Mouse (Mus musculus): Measurements from ENCODE around the gene Actr8. TPM values are rescaled to one million over a fixed set of nuclear protein-coding genes. Genes with fewer than 3 reads are reported as not detected.

The Actr8 gene
- 81.3 and 82.8 TPM in 2 replicates for polyA plus RNA-seq (2014; fragmentation: Nextera tagmentation; extraction: Ambion mirVana)

DNA sequence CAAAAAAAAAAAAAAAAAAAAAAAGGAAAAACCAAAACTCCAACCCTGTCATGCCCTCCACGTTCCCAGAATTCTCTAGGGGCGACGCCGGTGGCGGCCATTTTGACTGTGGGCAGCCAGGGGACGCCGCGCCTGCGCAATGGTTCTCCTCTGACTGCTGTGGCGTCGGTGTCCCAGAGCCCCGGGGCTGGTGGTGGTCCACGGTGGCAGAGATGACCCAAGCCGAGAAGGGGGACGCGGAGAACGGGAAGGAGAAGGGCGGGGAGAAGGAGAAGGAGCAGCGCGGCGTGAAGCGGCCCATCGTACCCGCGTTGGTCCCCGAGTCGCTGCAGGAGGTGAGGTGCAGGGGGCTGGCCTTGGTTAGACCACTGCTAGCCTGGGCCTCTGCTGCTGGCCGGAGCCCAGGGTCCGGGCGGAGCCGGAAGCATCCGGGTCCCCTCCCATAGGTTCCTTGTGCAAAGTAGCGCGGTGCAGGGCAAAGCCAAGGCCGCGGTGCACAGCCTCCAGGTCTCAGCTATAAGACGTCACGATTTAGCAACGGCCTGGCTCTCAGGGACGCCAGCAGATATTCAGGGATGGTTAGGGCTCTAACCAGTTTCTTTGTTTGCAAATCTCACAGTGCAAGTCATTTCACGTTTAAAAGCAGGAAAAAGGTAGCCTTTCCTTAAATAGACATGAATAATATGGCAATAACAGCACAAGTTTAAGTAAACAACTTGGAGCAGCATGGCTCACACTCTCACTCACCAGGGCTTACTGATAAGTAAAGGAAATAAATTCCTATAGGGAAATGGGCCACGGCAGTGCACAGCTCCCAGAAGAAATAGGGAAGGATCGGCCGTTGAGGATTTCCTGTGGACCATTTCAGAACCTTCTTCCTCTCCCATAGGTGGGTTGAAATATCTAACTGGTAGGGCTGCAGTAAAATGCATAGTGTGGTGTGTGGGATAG is at the start of gene Actr8:
Gene Actr8 (plus strand): TSS at position 84 of the 951 bp plus-strand sequence.
- ATAC-seq (ENCODE audit: insufficient read depth, low FRiP score, low TSS enrichment), result peak; percentile 97
- H3K4me1 ChIP-seq (ENCODE audit: control insufficient read depth, insufficient read depth, low read length), result peaks cover 8% of the 10 kb centered on the region
- H3K27ac ChIP-seq (ENCODE audit: low read depth, low read length), result peak within 1 kb of the TSS; percentile 89
- H3K27me3 ChIP-seq (ENCODE audit: control insufficient read depth, insufficient read depth, low read length), result no peaks in the 10 kb centered on the region
- H3K9me3 ChIP-seq (ENCODE audit: control insufficient read depth, low read length), result no peaks in the 10 kb centered on the region; the same call in 1 of the 2 replicates
- H3K36me3 ChIP-seq (ENCODE audit: control insufficient read depth, insufficient read depth, low read length), result peaks cover 14% of the 10 kb centered on the region
- peak; percentile 93 for DNase-seq (ENCODE audit: low spot score)
- H3K9ac ChIP-seq (ENCODE audit: low read length), result peak within 1 kb of the TSS; percentile 94
- peak within 1 kb of the TSS; percentile 75 for H3K4me3 ChIP-seq (ENCODE audit: low read depth, low read length)
- 3% methylated on average over 44 of the region's 44 CpGs for WGBS
- H3K4me2 ChIP-seq (ENCODE audit: low read depth), result peak within 1 kb of the TSS; percentile 87

DNA sequence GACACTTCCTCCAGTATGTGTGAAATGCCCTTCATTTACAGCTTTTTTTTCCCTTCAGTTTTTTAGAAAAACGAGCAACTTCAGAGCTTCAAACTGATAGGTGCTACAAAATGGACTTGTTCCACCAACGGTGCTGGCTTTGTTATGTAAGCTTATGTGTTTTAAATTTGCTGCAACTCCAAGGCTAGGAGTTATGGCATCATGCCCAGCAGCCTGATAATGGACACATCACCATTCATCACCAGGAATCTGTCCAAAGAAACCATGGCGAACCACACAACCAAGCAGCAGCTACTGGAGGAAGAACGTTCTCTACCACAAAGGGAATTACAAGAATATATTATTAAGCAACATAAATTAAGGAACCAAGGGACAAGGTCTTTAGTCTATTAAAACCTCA is 49.2 kb upstream of the Actr8 start:
- Histone ChIP-seq H3K36me3 (ENCODE audit: control insufficient read depth, insufficient read depth, low read length) (no peaks in the 10 kb centered on the region), H3K4me1 (ENCODE audit: control insufficient read depth, insufficient read depth, low read length) (no peaks in the 10 kb centered on the region), H3K9me3 (ENCODE audit: control insufficient read depth, low read length) (no peaks in the 10 kb centered on the region), H3K27ac (ENCODE audit: low read depth, low read length) (no peak overlapping the region), H3K4me2 (ENCODE audit: low read depth) (no peak overlapping the region), H3K4me3 (ENCODE audit: low read depth, low read length) (no peak overlapping the region), H3K27me3 (ENCODE audit: control insufficient read depth, insufficient read depth, low read length) (no peaks in the 10 kb centered on the region), H3K9ac (ENCODE audit: low read length) (no peak overlapping the region)
- no peak for ATAC-seq (ENCODE audit: insufficient read depth, low FRiP score, low TSS enrichment)
- WGBS, result 82% methylated on average over 4 of the region's 4 CpGs
- no peak for DNase-seq (ENCODE audit: low spot score)

- H3K27ac ChIP-seq (ENCODE audit: low read depth, low read length), result no peak overlapping the region
- WGBS, result 64% methylated on average over 5 of the region's 5 CpGs
Observed at GRCm38 (mm10) chr14:29935516-29935915, 42.6 kb upstream of the Actr8 start.

GRCm38 (mm10) chr14:29937466-29937865 is 40.7 kb upstream of the Actr8 start:
- Histone ChIP-seq H3K4me2 (ENCODE audit: low read depth) (no peak overlapping the region), H3K27ac (ENCODE audit: low read depth, low read length) (no peak overlapping the region), H3K9ac (ENCODE audit: low read length) (no peak overlapping the region), H3K36me3 (ENCODE audit: control insufficient read depth, insufficient read depth, low read length) (no peaks in the 10 kb centered on the region), H3K27me3 (ENCODE audit: control insufficient read depth, insufficient read depth, low read length) (no peaks in the 10 kb centered on the region), H3K4me3 (ENCODE audit: low read depth, low read length) (no peak overlapping the region), H3K9me3 (ENCODE audit: control insufficient read depth, low read length) (no peaks in the 10 kb centered on the region), H3K4me1 (ENCODE audit: control insufficient read depth, insufficient read depth, low read length) (no peaks in the 10 kb centered on the region)
- DNase-seq (ENCODE audit: low spot score) (no peak), ATAC-seq (ENCODE audit: insufficient read depth, low FRiP score, low TSS enrichment) (no peak)
- WGBS, result 92% methylated on average over 15 of the region's 15 CpGs

More at GRCm38 (mm10) chr14:29935516-29935915, 42.6 kb upstream of the Actr8 start:
- no peak overlapping the region for H3K4me3 ChIP-seq (ENCODE audit: low read depth, low read length)
- no peaks in the 10 kb centered on the region for H3K9me3 ChIP-seq (ENCODE audit: control insufficient read depth, low read length)
- no peak overlapping the region for H3K9ac ChIP-seq (ENCODE audit: low read length)
- H3K4me1 ChIP-seq (ENCODE audit: control insufficient read depth, insufficient read depth, low read length), result no peaks in the 10 kb centered on the region
- DNase-seq (ENCODE audit: low spot score), result no peak
- no peak overlapping the region for H3K4me2 ChIP-seq (ENCODE audit: low read depth)
- no peaks in the 10 kb centered on the region for H3K27me3 ChIP-seq (ENCODE audit: control insufficient read depth, insufficient read depth, low read length)
- H3K36me3 ChIP-seq (ENCODE audit: control insufficient read depth, insufficient read depth, low read length), result no peaks in the 10 kb centered on the region
- ATAC-seq (ENCODE audit: insufficient read depth, low FRiP score, low TSS enrichment), result no peak

- no peaks in the 10 kb centered on the region for H3K4me1 ChIP-seq (ENCODE audit: control insufficient read depth, insufficient read depth, low read length)
- no peak overlapping the region for H3K4me2 ChIP-seq (ENCODE audit: low read depth)
- no peak for ATAC-seq (ENCODE audit: insufficient read depth, low FRiP score, low TSS enrichment)
- H3K36me3 ChIP-seq (ENCODE audit: control insufficient read depth, insufficient read depth, low read length), result no peaks in the 10 kb centered on the region
- H3K9me3 ChIP-seq (ENCODE audit: control insufficient read depth, low read length), result no peaks in the 10 kb centered on the region
- no peaks in the 10 kb centered on the region for H3K27me3 ChIP-seq (ENCODE audit: control insufficient read depth, insufficient read depth, low read length)
- no peak overlapping the region for H3K9ac ChIP-seq (ENCODE audit: low read length)
- H3K27ac ChIP-seq (ENCODE audit: low read depth, low read length), result no peak overlapping the region
- no peak overlapping the region for H3K4me3 ChIP-seq (ENCODE audit: low read depth, low read length)
- no peak for DNase-seq (ENCODE audit: low spot score)
- WGBS, result 52% methylated on average over 20 of the region's 20 CpGs
Observed at GRCm38 (mm10) chr14:29939600-29940312, 38.4 kb upstream of the Actr8 start.

DNA sequence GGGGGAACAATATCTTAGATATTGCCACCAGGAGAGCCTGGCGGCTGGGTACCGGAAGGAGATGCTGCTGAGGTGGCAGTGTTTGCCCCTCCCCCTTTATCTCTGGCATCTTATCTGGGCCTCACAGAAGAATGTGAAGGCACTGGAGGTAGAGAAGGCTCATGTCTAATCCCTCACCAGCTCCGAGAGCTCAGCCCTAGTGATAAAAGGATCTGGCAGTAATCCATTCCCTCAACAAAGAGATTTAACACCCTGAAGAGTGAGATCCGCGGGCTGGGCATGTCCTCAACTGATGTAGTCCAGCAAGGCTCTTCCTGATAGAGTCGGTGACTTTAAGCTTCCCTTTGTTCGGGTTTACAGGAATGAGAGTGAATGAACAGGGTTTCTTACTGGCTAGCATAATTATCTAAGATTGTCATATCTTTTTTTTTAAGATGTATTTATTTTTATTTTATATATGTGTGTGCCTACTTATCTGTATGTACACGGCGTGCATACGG is 37.8 kb upstream of the Actr8 start:
- ATAC-seq (ENCODE audit: insufficient read depth, low FRiP score, low TSS enrichment) (no peak), DNase-seq (ENCODE audit: low spot score) (no peak)
- H3K4me3 ChIP-seq (ENCODE audit: low read depth, low read length), result no peak overlapping the region
- no peaks in the 10 kb centered on the region for H3K36me3 ChIP-seq (ENCODE audit: control insufficient read depth, insufficient read depth, low read length)
- H3K4me2 ChIP-seq (ENCODE audit: low read depth), result no peak overlapping the region
- no peak overlapping the region for H3K9ac ChIP-seq (ENCODE audit: low read length)
- no peaks in the 10 kb centered on the region for H3K9me3 ChIP-seq (ENCODE audit: control insufficient read depth, low read length)
- WGBS, result 46% methylated on average over 10 of the region's 10 CpGs
- no peak overlapping the region for H3K27ac ChIP-seq (ENCODE audit: low read depth, low read length)
- H3K4me1 ChIP-seq (ENCODE audit: control insufficient read depth, insufficient read depth, low read length), result no peaks in the 10 kb centered on the region
- no peaks in the 10 kb centered on the region for H3K27me3 ChIP-seq (ENCODE audit: control insufficient read depth, insufficient read depth, low read length)

DNA sequence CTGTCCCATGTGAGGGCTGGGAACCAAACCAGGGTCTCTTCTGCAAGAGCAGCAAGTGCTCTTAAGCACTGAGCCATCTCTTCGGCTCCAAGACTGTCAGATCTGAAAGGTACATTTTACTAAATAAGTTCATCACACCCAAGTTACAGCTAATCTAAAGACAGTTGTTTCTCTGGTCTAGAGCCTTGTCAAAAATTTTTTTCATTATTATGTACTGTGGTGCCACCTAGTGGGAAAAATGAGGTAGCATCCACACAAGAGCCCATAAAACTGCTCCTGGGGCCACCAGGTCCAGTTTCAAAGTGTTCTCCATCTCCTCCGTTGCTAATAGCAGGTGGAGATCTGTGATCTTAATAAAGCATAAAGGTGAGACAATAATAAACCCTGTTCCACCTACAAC is 37.3 kb upstream of the Actr8 start:
- Histone ChIP-seq H3K36me3 (ENCODE audit: control insufficient read depth, insufficient read depth, low read length) (no peaks in the 10 kb centered on the region), H3K27ac (ENCODE audit: low read depth, low read length) (no peak overlapping the region), H3K4me1 (ENCODE audit: control insufficient read depth, insufficient read depth, low read length) (no peaks in the 10 kb centered on the region), H3K4me2 (ENCODE audit: low read depth) (no peak overlapping the region), H3K9ac (ENCODE audit: low read length) (no peak overlapping the region), H3K9me3 (ENCODE audit: control insufficient read depth, low read length) (no peaks in the 10 kb centered on the region), H3K27me3 (ENCODE audit: control insufficient read depth, insufficient read depth, low read length) (no peaks in the 10 kb centered on the region), H3K4me3 (ENCODE audit: low read depth, low read length) (no peak overlapping the region)
- DNase-seq (ENCODE audit: low spot score), result peak; percentile 56
- WGBS, result 33% methylated on average over 2 of the region's 2 CpGs
- ATAC-seq (ENCODE audit: insufficient read depth, low FRiP score, low TSS enrichment), result no peak

- DNase-seq (ENCODE audit: low spot score) (no peak), ATAC-seq (ENCODE audit: insufficient read depth, low FRiP score, low TSS enrichment) (no peak)
- no peaks in the 10 kb centered on the region for H3K9me3 ChIP-seq (ENCODE audit: control insufficient read depth, low read length)
- no peaks in the 10 kb centered on the region for H3K27me3 ChIP-seq (ENCODE audit: control insufficient read depth, insufficient read depth, low read length)
- no peak overlapping the region for H3K9ac ChIP-seq (ENCODE audit: low read length)
- no peaks in the 10 kb centered on the region for H3K4me1 ChIP-seq (ENCODE audit: control insufficient read depth, insufficient read depth, low read length)
- H3K4me3 ChIP-seq (ENCODE audit: low read depth, low read length), result no peak overlapping the region
- H3K27ac ChIP-seq (ENCODE audit: low read depth, low read length), result no peak overlapping the region
- H3K4me2 ChIP-seq (ENCODE audit: low read depth), result no peak overlapping the region
- WGBS, result 82% methylated on average over 5 of the region's 5 CpGs
- H3K36me3 ChIP-seq (ENCODE audit: control insufficient read depth, insufficient read depth, low read length), result no peaks in the 10 kb centered on the region
Observed at GRCm38 (mm10) chr14:29946761-29947309, 31.3 kb upstream of the Actr8 start.

Data from neural tube, embryonic 11.5 days (tissue).